Mouse (Mus musculus): Measurements from ENCODE around the gene Chrm1. TPM values are rescaled to one million over a fixed set of nuclear protein-coding genes. Genes with fewer than 3 reads are reported as not detected.

The Chrm1 gene
- polyA plus RNA-seq, 1 experiment from 2014 or later: 0.35 TPM

GRCm38 (mm10) chr19:8711506-8711905, 47.9 kb downstream of the Chrm1 start:
- Histone ChIP-seq H3K9ac (replicated peaks; ENCODE audit: low read depth, low read length) (peak overlapping the region; percentile 75; the same call in 1 of the 2 replicates), H3K4me3 (ENCODE audit: low read depth, low read length) (peak overlapping the region; percentile 76; the same call in 1 of the 2 replicates), H3K4me1 (ENCODE audit: control insufficient read depth, insufficient read depth, low read length) (peaks cover 21% of the 10 kb centered on the region), H3K27ac (ENCODE audit: low read length) (no peak overlapping the region), H3K9me3 (ENCODE audit: control insufficient read depth, low read depth, low read length) (no peaks in the 10 kb centered on the region), H3K4me2 (replicated peaks; ENCODE audit: low read depth, low read length) (peak overlapping the region; percentile 78), H3K36me3 (ENCODE audit: control insufficient read depth, insufficient read depth, low read length) (peaks cover 44% of the 10 kb centered on the region), H3K27me3 (ENCODE audit: control insufficient read depth, insufficient read depth, low read length) (no peaks in the 10 kb centered on the region)
- ATAC-seq (ENCODE audit: insufficient number of reproducible peaks, insufficient read depth, low FRiP score, low read depth): no peak
- 67% methylated on average over 4 of the region's 4 CpGs for WGBS

GRCm38 (mm10) chr19:8711949-8712869, 48.6 kb downstream of the Chrm1 start:
- no peak for ATAC-seq (ENCODE audit: insufficient number of reproducible peaks, insufficient read depth, low FRiP score, low read depth)
- H3K27me3 ChIP-seq (ENCODE audit: control insufficient read depth, insufficient read depth, low read length): no peaks in the 10 kb centered on the region
- no peaks in the 10 kb centered on the region for H3K9me3 ChIP-seq (ENCODE audit: control insufficient read depth, low read depth, low read length)
- peak overlapping the region; percentile 78 for H3K4me2 ChIP-seq (replicated peaks; ENCODE audit: low read depth, low read length)
- peak overlapping the region; percentile 75 for H3K9ac ChIP-seq (replicated peaks; ENCODE audit: low read depth, low read length)
- H3K27ac ChIP-seq (ENCODE audit: low read length): peak overlapping the region; percentile 80; the same call in 1 of the 2 replicates
- 44% methylated on average over 10 of the region's 10 CpGs for WGBS
- H3K4me1 ChIP-seq (ENCODE audit: control insufficient read depth, insufficient read depth, low read length): peaks cover 21% of the 10 kb centered on the region
- peaks cover 40% of the 10 kb centered on the region for H3K36me3 ChIP-seq (ENCODE audit: control insufficient read depth, insufficient read depth, low read length)
- peak overlapping the region; percentile 76 for H3K4me3 ChIP-seq (ENCODE audit: low read depth, low read length)

- ATAC-seq (ENCODE audit: insufficient number of reproducible peaks, insufficient read depth, low FRiP score, low read depth): peak; percentile 46
- Histone ChIP-seq H3K27ac (ENCODE audit: low read length) (peak overlapping the region; percentile 80), H3K4me1 (ENCODE audit: control insufficient read depth, insufficient read depth, low read length) (peaks cover 21% of the 10 kb centered on the region), H3K9me3 (ENCODE audit: control insufficient read depth, low read depth, low read length) (no peaks in the 10 kb centered on the region), H3K9ac (replicated peaks; ENCODE audit: low read depth, low read length) (peak overlapping the region; percentile 75), H3K4me3 (ENCODE audit: low read depth, low read length) (peak overlapping the region; percentile 76), H3K36me3 (ENCODE audit: control insufficient read depth, insufficient read depth, low read length) (peaks cover 33% of the 10 kb centered on the region), H3K4me2 (replicated peaks; ENCODE audit: low read depth, low read length) (peak overlapping the region; percentile 78), H3K27me3 (ENCODE audit: control insufficient read depth, insufficient read depth, low read length) (no peaks in the 10 kb centered on the region)
- WGBS: 0% methylated on average over 13 of the region's 13 CpGs
Observed at GRCm38 (mm10) chr19:8712870-8713305, 49.3 kb downstream of the Chrm1 start.

GRCm38 (mm10) chr19:8713306-8713996, 49.9 kb downstream of the Chrm1 start:
- Histone ChIP-seq H3K4me3 (ENCODE audit: low read depth, low read length) (peak overlapping the region; percentile 76), H3K27ac (ENCODE audit: low read length) (peak overlapping the region; percentile 80), H3K27me3 (ENCODE audit: control insufficient read depth, insufficient read depth, low read length) (no peaks in the 10 kb centered on the region), H3K36me3 (ENCODE audit: control insufficient read depth, insufficient read depth, low read length) (peaks cover 28% of the 10 kb centered on the region), H3K9me3 (ENCODE audit: control insufficient read depth, low read depth, low read length) (no peaks in the 10 kb centered on the region), H3K4me2 (replicated peaks; ENCODE audit: low read depth, low read length) (peak overlapping the region; percentile 78), H3K4me1 (ENCODE audit: control insufficient read depth, insufficient read depth, low read length) (peaks cover 21% of the 10 kb centered on the region), H3K9ac (replicated peaks; ENCODE audit: low read depth, low read length) (peak overlapping the region; percentile 75)
- ATAC-seq (ENCODE audit: insufficient number of reproducible peaks, insufficient read depth, low FRiP score, low read depth): peak; percentile 87
- WGBS: under 1% methylated on average over 51 of the region's 51 CpGs

- Histone ChIP-seq H3K36me3 (ENCODE audit: control insufficient read depth, insufficient read depth, low read length) (peaks cover 21% of the 10 kb centered on the region), H3K4me2 (replicated peaks; ENCODE audit: low read depth, low read length) (peak overlapping the region; percentile 78), H3K27ac (ENCODE audit: low read length) (peak overlapping the region; percentile 80), H3K27me3 (ENCODE audit: control insufficient read depth, insufficient read depth, low read length) (no peaks in the 10 kb centered on the region), H3K4me3 (ENCODE audit: low read depth, low read length) (peak overlapping the region; percentile 76), H3K4me1 (ENCODE audit: control insufficient read depth, insufficient read depth, low read length) (peaks cover 21% of the 10 kb centered on the region), H3K9me3 (ENCODE audit: control insufficient read depth, low read depth, low read length) (no peaks in the 10 kb centered on the region), H3K9ac (replicated peaks; ENCODE audit: low read depth, low read length) (peak overlapping the region; percentile 75)
- peak; percentile 16; the same call in 1 of the 2 replicates for ATAC-seq (ENCODE audit: insufficient number of reproducible peaks, insufficient read depth, low FRiP score, low read depth)
- WGBS: 8% methylated on average over 13 of the region's 13 CpGs
Observed at GRCm38 (mm10) chr19:8713997-8714652, 50.5 kb downstream of the Chrm1 start.

GRCm38 (mm10) chr19:8714653-8715481, 51.3 kb downstream of the Chrm1 start:
- Histone ChIP-seq H3K27ac (ENCODE audit: low read length) (no peak overlapping the region), H3K9me3 (ENCODE audit: control insufficient read depth, low read depth, low read length) (no peaks in the 10 kb centered on the region), H3K4me1 (ENCODE audit: control insufficient read depth, insufficient read depth, low read length) (peaks cover 19% of the 10 kb centered on the region), H3K9ac (replicated peaks; ENCODE audit: low read depth, low read length) (no peak overlapping the region), H3K36me3 (ENCODE audit: control insufficient read depth, insufficient read depth, low read length) (peaks cover 14% of the 10 kb centered on the region), H3K4me2 (replicated peaks; ENCODE audit: low read depth, low read length) (no peak overlapping the region), H3K4me3 (ENCODE audit: low read depth, low read length) (no peak overlapping the region), H3K27me3 (ENCODE audit: control insufficient read depth, insufficient read depth, low read length) (no peaks in the 10 kb centered on the region)
- 74% methylated on average over 10 of the region's 10 CpGs for WGBS
- ATAC-seq (ENCODE audit: insufficient number of reproducible peaks, insufficient read depth, low FRiP score, low read depth): no peak

- Histone ChIP-seq H3K9me3 (ENCODE audit: control insufficient read depth, low read depth, low read length) (no peaks in the 10 kb centered on the region), H3K9ac (replicated peaks; ENCODE audit: low read depth, low read length) (no peak overlapping the region), H3K4me2 (replicated peaks; ENCODE audit: low read depth, low read length) (no peak overlapping the region), H3K4me1 (ENCODE audit: control insufficient read depth, insufficient read depth, low read length) (peaks cover 14% of the 10 kb centered on the region), H3K27me3 (ENCODE audit: control insufficient read depth, insufficient read depth, low read length) (no peaks in the 10 kb centered on the region), H3K4me3 (ENCODE audit: low read depth, low read length) (no peak overlapping the region), H3K36me3 (ENCODE audit: control insufficient read depth, insufficient read depth, low read length) (peaks cover 5% of the 10 kb centered on the region; the same call in 1 of the 2 replicates), H3K27ac (ENCODE audit: low read length) (no peak overlapping the region)
- ATAC-seq (ENCODE audit: insufficient number of reproducible peaks, insufficient read depth, low FRiP score, low read depth): no peak
- 75% methylated on average over 10 of the region's 10 CpGs for WGBS
Observed at GRCm38 (mm10) chr19:8715868-8716766, 52.5 kb downstream of the Chrm1 start.

All from stomach, embryonic 14.5 days (tissue).